Mouse (Mus musculus) lung, adult 2 months (tissue): ENCODE results near the gene Tktl2.

Experiments
- CTCF ChIP-seq: fragments of 200-500 bp; IDR thresholded peaks from 2 replicates; pipeline ENCODE4 v1.5.1; 2011; ENCODE audit warnings: mild to moderate bottlenecking, low read length, control low read depth; ENCODE audit not compliant: insufficient read depth
- POLR2A ChIP-seq: fragments of 200-500 bp; IDR thresholded peaks from 2 replicates; pipeline ENCODE4 v1.6.1; 2011; ENCODE audit warnings: low read depth, mild to moderate bottlenecking, control low read depth, low read length, borderline replicate concordance; ENCODE audit errors: extremely low read depth

DNA sequence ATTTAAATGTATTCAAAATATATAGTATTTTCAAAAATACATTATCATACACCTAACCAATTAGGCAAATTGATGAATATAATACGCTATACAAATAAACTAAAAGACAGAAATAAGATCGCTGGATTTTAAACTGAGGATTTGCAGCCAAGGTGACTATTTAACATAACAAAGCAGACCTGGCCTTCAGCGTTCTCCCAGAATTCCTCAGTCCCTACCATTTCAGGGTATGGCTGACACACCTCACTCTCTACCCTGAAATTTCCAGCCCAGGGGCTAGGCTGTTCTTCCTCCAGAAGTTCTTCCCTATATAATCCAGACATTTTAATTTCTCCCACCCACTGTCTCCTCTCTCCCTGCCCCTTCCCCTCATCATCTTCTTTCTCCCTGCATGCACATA is 23.0 kb upstream of the Tktl2 start:
- TF ChIP-seq CTCF (no peak), POLR2A (no peak)
